Mouse (Mus musculus) neural tube, embryonic 11.5 days (tissue): Measurements from ENCODE around the gene Ybx2. TPM values are rescaled to one million over a fixed set of nuclear protein-coding genes. Genes with fewer than 3 reads are reported as not detected.
A peak's percentile ranks its signal among the peaks of the same experiment; 100 is the strongest.

ENCODE experiments used
- ATAC-seq: fragments of 200-750 bp; cut with Nextera tagmentation; 2 replicates; pipeline ENCODE4 v1.8.0; 2017; ENCODE audit warnings: moderate number of reproducible peaks, mild to moderate bottlenecking, moderate TSS enrichment, moderate library complexity; ENCODE audit not compliant: insufficient read depth, low FRiP score, low TSS enrichment
- DNase-seq: peaks from one replicate; pipeline ENCODE4 v3.0.0-alpha.2; 2015; ENCODE audit warnings: low spot score
- H3K27ac ChIP-seq: fragments of 300-500 bp; sonication (generic); 2 replicates; pipeline ENCODE4 v1.5.1; 2014; ENCODE audit warnings: low read depth, mild to moderate bottlenecking, low read length
- H3K27me3 ChIP-seq: fragments of 300-500 bp; sonication (generic); 2 replicates; pipeline ENCODE4 v1.6.1; 2014; ENCODE audit warnings: mild to moderate bottlenecking, low read length, mixed read lengths; ENCODE audit not compliant: control insufficient read depth, insufficient read depth
- H3K36me3 ChIP-seq: fragments of 300-500 bp; sonication (generic); 2 replicates; pipeline ENCODE4 v1.6.1; 2014; ENCODE audit warnings: mild to moderate bottlenecking, low read length, moderate library complexity, mixed read lengths; ENCODE audit not compliant: control insufficient read depth, insufficient read depth
- H3K4me1 ChIP-seq: fragments of 300-500 bp; sonication (generic); 2 replicates; pipeline ENCODE4 v1.6.1; 2014; ENCODE audit warnings: low read length, mixed read lengths; ENCODE audit not compliant: control insufficient read depth, insufficient read depth
- H3K4me2 ChIP-seq: fragments of 300-500 bp; sonication (generic); 2 replicates; pipeline ENCODE4 v1.6.1; 2014; ENCODE audit warnings: low read depth, mild to moderate bottlenecking, moderate library complexity
- H3K4me3 ChIP-seq: fragments of 300-500 bp; sonication (generic); 2 replicates; pipeline ENCODE4 v1.5.1; 2014; ENCODE audit warnings: low read depth, low read length
- H3K9ac ChIP-seq: fragments of 300-500 bp; sonication (generic); 2 replicates; pipeline ENCODE4 v1.6.1; 2014; ENCODE audit warnings: mild to moderate bottlenecking, low read length
- H3K9me3 ChIP-seq: fragments of 300-500 bp; sonication (generic); 2 replicates; pipeline ENCODE4 v1.6.1; 2016; ENCODE audit warnings: low read length; ENCODE audit not compliant: control insufficient read depth
- WGBS: fragments of 180-500 bp; shearing (Covaris S2); extraction: QIAGEN DNeasy Blood & Tissue Kit; methylation state at CpG from one replicate; pipeline ENCODE4 v1.1.7; 2014; 5-methylcytosine and 5-hydroxymethylcytosine counted together
- polyA plus RNA-seq: library from polyadenylated mRNA; unstranded; fragments of >200 nt; fragmentation: Nextera tagmentation; extraction: Ambion mirVana; gene quantifications from 2 replicates; pipeline ENCODE4 v1.2.1, GENCODE M21; 2014

Gene Ybx2
- polyA plus RNA-seq, 1 experiment from 2014 or later = 3.4 TPM

GRCm38 (mm10) chr11:69945997-69946891 is 10.6 kb downstream of the Ybx2 start:
- ATAC-seq (no peak), DNase-seq (no peak)
- no peaks in the 10 kb centered on the region for H3K9me3 ChIP-seq
- H3K4me1 ChIP-seq = peaks cover 5% of the 10 kb centered on the region; the same call in 1 of the 2 replicates
- peak overlapping the region; percentile 41 for H3K4me2 ChIP-seq
- H3K27me3 ChIP-seq = no peaks in the 10 kb centered on the region
- WGBS = 89% methylated on average over 18 of the region's 18 CpGs
- H3K9ac ChIP-seq = no peak overlapping the region
- no peaks in the 10 kb centered on the region for H3K36me3 ChIP-seq
- H3K27ac ChIP-seq = no peak overlapping the region
- H3K4me3 ChIP-seq = 0 out of 2 replicates have a peak overlapping the region, but pooled peaks have one; percentile 30

- Histone ChIP-seq H3K9me3 (no peaks in the 10 kb centered on the region), H3K36me3 (no peaks in the 10 kb centered on the region), H3K4me1 (peaks cover 5% of the 10 kb centered on the region; the same call in 1 of the 2 replicates), H3K27ac (peak overlapping the region; percentile 1; the same call in 1 of the 2 replicates), H3K4me3 (peak overlapping the region; percentile 30), H3K4me2 (peak overlapping the region; percentile 41), H3K27me3 (no peaks in the 10 kb centered on the region), H3K9ac (peak overlapping the region; percentile 69; the same call in 1 of the 2 replicates)
- peak; percentile 70 for DNase-seq
- WGBS = 2% methylated on average over 29 of the region's 29 CpGs
- ATAC-seq = peak; percentile 32
Observed at GRCm38 (mm10) chr11:69947337-69948065, 11.9 kb downstream of the Ybx2 start.

- DNase-seq = peak; percentile 95
- peak within 1 kb of the TSS; percentile 41 for H3K4me2 ChIP-seq
- H3K9ac ChIP-seq = peak within 1 kb of the TSS; percentile 69
- no peaks in the 10 kb centered on the region for H3K27me3 ChIP-seq
- H3K9me3 ChIP-seq = no peaks in the 10 kb centered on the region
- no peaks in the 10 kb centered on the region for H3K36me3 ChIP-seq
- ATAC-seq = peak; percentile 94
- H3K27ac ChIP-seq = peak within 1 kb of the TSS; percentile 75
- H3K4me3 ChIP-seq = peak within 1 kb of the TSS; percentile 30
- peaks cover 5% of the 10 kb centered on the region; the same call in 1 of the 2 replicates for H3K4me1 ChIP-seq
- 0% methylated on average over 34 of the region's 34 CpGs for WGBS
Observed at GRCm38 (mm10) chr11:69948066-69948762, 12.6 kb downstream of the Ybx2 start, which contains the start of gene Slc2a4. Slc2a4 (minus strand) TSS chr11:69948188.

- Histone ChIP-seq H3K4me3 (peak overlapping the region; percentile 30), H3K9ac (peak overlapping the region; percentile 69), H3K27me3 (no peaks in the 10 kb centered on the region), H3K4me2 (peak overlapping the region; percentile 41), H3K9me3 (no peaks in the 10 kb centered on the region), H3K27ac (peak overlapping the region; percentile 75), H3K4me1 (peaks cover 5% of the 10 kb centered on the region; the same call in 1 of the 2 replicates), H3K36me3 (no peaks in the 10 kb centered on the region)
- DNase-seq (peak; percentile 88), ATAC-seq (peak; percentile 54)
- WGBS = under 1% methylated on average over 14 of the region's 14 CpGs
Observed at GRCm38 (mm10) chr11:69948763-69949150, 13.2 kb downstream of the Ybx2 start.

- no peak overlapping the region for H3K4me3 ChIP-seq
- H3K4me2 ChIP-seq = no peak overlapping the region
- H3K9me3 ChIP-seq = no peaks in the 10 kb centered on the region
- no peak overlapping the region for H3K9ac ChIP-seq
- WGBS = 43% methylated on average over 4 of the region's 4 CpGs
- H3K36me3 ChIP-seq = no peaks in the 10 kb centered on the region
- DNase-seq (no peak), ATAC-seq (no peak)
- H3K4me1 ChIP-seq = peaks cover 5% of the 10 kb centered on the region; the same call in 1 of the 2 replicates
- H3K27ac ChIP-seq = no peak overlapping the region
- no peaks in the 10 kb centered on the region for H3K27me3 ChIP-seq
Observed at GRCm38 (mm10) chr11:69950807-69951459, 15.3 kb downstream of the Ybx2 start.

- WGBS = 48% methylated on average over 1 of the region's 1 CpGs
- no peak overlapping the region for H3K9ac ChIP-seq
Observed at GRCm38 (mm10) chr11:69952274-69952673, 16.7 kb downstream of the Ybx2 start.

GRCm38 (mm10) chr11:69953267-69953915 is 17.8 kb downstream of the Ybx2 start:
- Histone ChIP-seq H3K4me2 (no peak overlapping the region), H3K9me3 (no peaks in the 10 kb centered on the region), H3K27me3 (no peaks in the 10 kb centered on the region), H3K9ac (no peak overlapping the region), H3K4me3 (no peak overlapping the region), H3K27ac (no peak overlapping the region), H3K36me3 (no peaks in the 10 kb centered on the region), H3K4me1 (peaks cover 4% of the 10 kb centered on the region; the same call in 1 of the 2 replicates)
- DNase-seq = no peak
- WGBS = 71% methylated on average over 11 of the region's 11 CpGs
- ATAC-seq = no peak

More at GRCm38 (mm10) chr11:69952274-69952673, 16.7 kb downstream of the Ybx2 start:
- Histone ChIP-seq H3K9me3 (no peaks in the 10 kb centered on the region), H3K4me3 (no peak overlapping the region), H3K36me3 (no peaks in the 10 kb centered on the region), H3K4me1 (peaks cover 5% of the 10 kb centered on the region; the same call in 1 of the 2 replicates), H3K4me2 (no peak overlapping the region), H3K27ac (no peak overlapping the region), H3K27me3 (no peaks in the 10 kb centered on the region)
- DNase-seq (no peak), ATAC-seq (no peak)
